Mouse (Mus musculus) testis, adult 2 months (tissue): ENCODE data around the gene Wbp11.

ENCODE experiments used
- CTCF ChIP-seq: fragments of 200-500 bp; IDR thresholded peaks from 2 replicates; pipeline ENCODE4 v1.5.1; 2012; ENCODE audit warnings: low read depth, mild to moderate bottlenecking, inconsistent platforms, low read length, moderate library complexity; ENCODE audit not compliant: control insufficient read depth, insufficient read depth, insufficient replicate concordance
- POLR2A ChIP-seq: fragments of 200-500 bp; IDR thresholded peaks from 2 replicates; pipeline ENCODE4 v1.6.1; 2012; ENCODE audit warnings: low read depth, mild to moderate bottlenecking, inconsistent platforms, low read length, moderate library complexity; ENCODE audit not compliant: control insufficient read depth

GRCm38 (mm10) chr6:136813117-136813516 is 14.9 kb downstream of the Wbp11 start:
- TF ChIP-seq POLR2A (no peak), CTCF (no peak)
